Mouse (Mus musculus): Measurements from ENCODE around the gene Agap2. TPM values are rescaled to one million over a fixed set of nuclear protein-coding genes. Genes with fewer than 3 reads are reported as not detected.
A peak's percentile ranks its signal among the peaks of the same experiment; 100 is the strongest.

Agap2 gene
- polyA plus RNA-seq, 1 experiment from 2014 or later = 0.05 TPM

DNA sequence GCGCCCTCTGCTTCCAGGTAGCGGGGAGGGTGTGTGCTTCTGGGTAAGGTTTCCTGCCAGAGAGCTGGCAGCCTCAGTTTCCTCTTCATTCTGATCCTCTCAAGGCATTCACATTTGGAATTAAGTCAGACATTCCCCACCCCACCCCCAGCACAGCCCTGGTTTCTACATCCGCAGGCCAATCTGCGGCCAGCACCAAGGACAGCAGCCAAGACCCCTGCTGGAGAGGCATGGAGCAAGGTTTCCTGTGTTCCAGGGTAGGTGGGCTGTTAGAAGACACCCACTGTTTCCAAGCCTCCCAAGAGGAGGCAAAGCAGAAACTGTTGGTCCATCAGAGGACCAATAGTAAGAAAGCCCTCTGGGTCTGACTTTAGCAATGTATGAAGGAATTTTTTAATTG is 20.4 kb upstream of the Agap2 start:
- Histone ChIP-seq H3K27ac (replicated peaks; ENCODE audit: low read depth, low read length) (no peak overlapping the region), H3K4me3 (ENCODE audit: low read depth, low read length) (no peak overlapping the region), H3K27me3 (ENCODE audit: control insufficient read depth, insufficient read depth, low read length) (peaks cover 27% of the 10 kb centered on the region), H3K9me3 (ENCODE audit: control insufficient read depth, low read length) (no peaks in the 10 kb centered on the region), H3K4me1 (ENCODE audit: control insufficient read depth, insufficient read depth, low read length) (peaks cover 14% of the 10 kb centered on the region), H3K9ac (ENCODE audit: low read length) (no peak overlapping the region), H3K36me3 (ENCODE audit: control insufficient read depth, insufficient read depth, low read length) (no peaks in the 10 kb centered on the region), H3K4me2 (ENCODE audit: low read depth, severe bottlenecking) (no peak overlapping the region)
- ATAC-seq (ENCODE audit: insufficient number of reproducible peaks, low FRiP score, low TSS enrichment, low read depth) = no peak
- 56% methylated on average over 4 of the region's 4 CpGs for WGBS
- peak; percentile 65 for DNase-seq (ENCODE audit: low spot score)

DNA sequence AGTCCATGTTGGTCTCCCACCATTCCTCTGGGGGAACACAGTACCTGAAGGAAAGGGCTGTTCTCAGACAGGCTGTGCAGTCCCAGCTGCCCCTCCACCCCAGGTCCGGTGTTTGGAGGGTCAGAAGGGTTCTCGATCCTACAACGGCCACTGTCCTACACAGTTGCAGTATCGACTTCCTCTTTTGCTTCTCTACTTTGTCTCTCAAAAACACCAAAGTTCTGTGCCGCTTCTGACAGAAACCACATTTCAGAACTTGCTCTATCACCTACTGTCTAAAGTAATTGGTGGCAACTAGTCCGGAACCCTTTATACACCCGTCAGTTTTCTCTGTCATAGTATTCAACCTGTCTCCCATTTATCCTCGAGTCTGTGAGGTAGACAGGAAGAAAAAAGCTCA is 19.7 kb upstream of the Agap2 start:
- H3K9ac ChIP-seq (ENCODE audit: low read length) = no peak overlapping the region
- 87% methylated on average over 8 of the region's 8 CpGs for WGBS
- ATAC-seq (ENCODE audit: insufficient number of reproducible peaks, low FRiP score, low TSS enrichment, low read depth) (no peak), DNase-seq (ENCODE audit: low spot score) (no peak)
- H3K4me2 ChIP-seq (ENCODE audit: low read depth, severe bottlenecking) = no peak overlapping the region
- peaks cover 15% of the 10 kb centered on the region for H3K4me1 ChIP-seq (ENCODE audit: control insufficient read depth, insufficient read depth, low read length)
- no peak overlapping the region for H3K4me3 ChIP-seq (ENCODE audit: low read depth, low read length)
- no peaks in the 10 kb centered on the region for H3K9me3 ChIP-seq (ENCODE audit: control insufficient read depth, low read length)
- no peaks in the 10 kb centered on the region for H3K36me3 ChIP-seq (ENCODE audit: control insufficient read depth, insufficient read depth, low read length)
- no peak overlapping the region for H3K27ac ChIP-seq (replicated peaks; ENCODE audit: low read depth, low read length)
- peaks cover 25% of the 10 kb centered on the region for H3K27me3 ChIP-seq (ENCODE audit: control insufficient read depth, insufficient read depth, low read length)

DNA sequence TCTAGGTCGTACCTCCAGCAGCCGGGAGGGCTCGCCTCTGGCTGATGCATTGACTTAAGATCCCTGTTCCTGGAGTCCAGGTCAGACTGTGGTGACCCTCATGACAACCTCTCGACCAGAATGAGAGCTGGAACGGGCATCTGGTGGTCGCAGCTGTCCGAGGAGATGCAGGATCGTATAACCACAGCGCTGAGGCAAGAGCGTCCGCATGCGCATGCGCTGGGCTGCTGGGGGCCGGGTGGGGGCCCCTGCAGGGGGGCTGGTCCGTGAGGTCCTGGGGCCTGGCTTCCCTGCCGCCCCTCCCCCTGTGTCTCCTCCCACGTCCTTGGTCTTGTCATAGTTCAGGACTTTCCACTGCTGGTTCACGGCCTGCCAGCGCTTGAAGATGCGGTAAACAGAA is 18.6 kb upstream of the Agap2 start:
- H3K4me1 ChIP-seq (ENCODE audit: control insufficient read depth, insufficient read depth, low read length) = peaks cover 14% of the 10 kb centered on the region
- no peak overlapping the region for H3K4me2 ChIP-seq (ENCODE audit: low read depth, severe bottlenecking)
- 83% methylated on average over 20 of the region's 20 CpGs for WGBS
- no peak overlapping the region for H3K4me3 ChIP-seq (ENCODE audit: low read depth, low read length)
- H3K9me3 ChIP-seq (ENCODE audit: control insufficient read depth, low read length) = no peaks in the 10 kb centered on the region
- ATAC-seq (ENCODE audit: insufficient number of reproducible peaks, low FRiP score, low TSS enrichment, low read depth) = no peak
- H3K27ac ChIP-seq (replicated peaks; ENCODE audit: low read depth, low read length) = no peak overlapping the region
- no peak for DNase-seq (ENCODE audit: low spot score)
- no peak overlapping the region for H3K9ac ChIP-seq (ENCODE audit: low read length)
- H3K27me3 ChIP-seq (ENCODE audit: control insufficient read depth, insufficient read depth, low read length) = peaks cover 20% of the 10 kb centered on the region
- no peaks in the 10 kb centered on the region for H3K36me3 ChIP-seq (ENCODE audit: control insufficient read depth, insufficient read depth, low read length)

- no peaks in the 10 kb centered on the region for H3K36me3 ChIP-seq (ENCODE audit: control insufficient read depth, insufficient read depth, low read length)
- H3K4me1 ChIP-seq (ENCODE audit: control insufficient read depth, insufficient read depth, low read length) = peaks cover 14% of the 10 kb centered on the region
- H3K9me3 ChIP-seq (ENCODE audit: control insufficient read depth, low read length) = no peaks in the 10 kb centered on the region
- H3K27me3 ChIP-seq (ENCODE audit: control insufficient read depth, insufficient read depth, low read length) = peaks cover 21% of the 10 kb centered on the region
- peak overlapping the region; percentile 77; the same call in 1 of the 2 replicates for H3K4me3 ChIP-seq (ENCODE audit: low read depth, low read length)
- H3K27ac ChIP-seq (replicated peaks; ENCODE audit: low read depth, low read length) = no peak overlapping the region
- ATAC-seq (ENCODE audit: insufficient number of reproducible peaks, low FRiP score, low TSS enrichment, low read depth) (no peak), DNase-seq (ENCODE audit: low spot score) (peak; percentile 90)
- WGBS = under 1% methylated on average over 9 of the region's 9 CpGs
- H3K9ac ChIP-seq (ENCODE audit: low read length) = no peak overlapping the region
- peak overlapping the region; percentile 96 for H3K4me2 ChIP-seq (ENCODE audit: low read depth, severe bottlenecking)
Observed at GRCm38 (mm10) chr10:127058161-127058560, 16.9 kb upstream of the Agap2 start.

GRCm38 (mm10) chr10:127058708-127059107 is 16.4 kb upstream of the Agap2 start:
- WGBS = 11% methylated on average over 8 of the region's 8 CpGs
- Histone ChIP-seq H3K27me3 (ENCODE audit: control insufficient read depth, insufficient read depth, low read length) (peaks cover 21% of the 10 kb centered on the region), H3K27ac (replicated peaks; ENCODE audit: low read depth, low read length) (no peak overlapping the region)

DNA sequence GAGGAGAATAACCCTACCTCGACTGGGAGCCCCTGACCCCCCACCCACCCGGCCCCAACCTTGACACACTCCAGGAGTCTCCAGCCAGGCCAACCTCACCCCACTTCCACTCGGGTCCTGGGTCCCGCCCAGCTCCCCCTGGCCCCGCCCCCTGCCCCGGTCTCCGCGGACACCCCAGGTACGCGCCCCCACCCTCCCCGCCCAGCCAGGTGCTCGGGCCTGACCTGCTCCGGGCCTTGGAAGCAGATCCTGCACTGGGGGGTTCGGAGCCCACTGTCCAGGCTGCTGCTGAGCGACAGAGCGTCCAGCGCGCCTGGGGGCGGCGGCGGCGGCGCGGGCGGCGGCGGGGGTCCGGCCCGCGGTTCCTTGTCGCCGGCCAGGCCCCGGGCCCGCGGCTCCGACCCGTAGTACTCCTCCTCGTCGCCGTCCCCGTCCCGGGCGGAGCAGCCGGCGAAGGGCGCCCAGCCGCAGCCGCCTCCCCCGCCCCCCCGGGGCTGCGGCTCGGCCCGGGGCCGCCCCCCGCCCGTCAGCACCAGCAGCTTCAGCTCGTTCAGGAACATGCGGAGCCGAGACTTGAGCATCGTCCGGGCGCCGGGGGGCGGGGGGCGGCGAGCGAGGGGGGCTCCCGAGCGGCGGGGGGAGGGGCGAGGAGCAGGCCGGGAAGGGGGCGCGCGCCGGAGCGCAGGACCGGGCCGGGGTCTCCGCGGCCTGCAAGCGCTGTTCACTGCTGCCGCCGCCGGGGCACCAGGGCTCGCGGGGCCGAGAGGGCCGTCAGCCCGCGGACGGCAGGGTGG is 15.7 kb upstream of the Agap2 start:
- Histone ChIP-seq H3K9me3 (ENCODE audit: control insufficient read depth, low read length) (no peaks in the 10 kb centered on the region), H3K4me3 (ENCODE audit: low read depth, low read length) (peak overlapping the region; percentile 77), H3K27ac (replicated peaks; ENCODE audit: low read depth, low read length) (no peak overlapping the region), H3K4me2 (ENCODE audit: low read depth, severe bottlenecking) (peak overlapping the region; percentile 96), H3K36me3 (ENCODE audit: control insufficient read depth, insufficient read depth, low read length) (no peaks in the 10 kb centered on the region), H3K4me1 (ENCODE audit: control insufficient read depth, insufficient read depth, low read length) (peaks cover 14% of the 10 kb centered on the region), H3K27me3 (ENCODE audit: control insufficient read depth, insufficient read depth, low read length) (peaks cover 21% of the 10 kb centered on the region), H3K9ac (ENCODE audit: low read length) (peak overlapping the region; percentile 70)
- WGBS = 1% methylated on average over 40 of the region's 92 CpGs
- no peak for ATAC-seq (ENCODE audit: insufficient number of reproducible peaks, low FRiP score, low TSS enrichment, low read depth)
- peak; percentile 49 for DNase-seq (ENCODE audit: low spot score)

More at GRCm38 (mm10) chr10:127058708-127059107, 16.4 kb upstream of the Agap2 start:
- no peak for ATAC-seq (ENCODE audit: insufficient number of reproducible peaks, low FRiP score, low TSS enrichment, low read depth)
- no peak overlapping the region for H3K9ac ChIP-seq (ENCODE audit: low read length)
- H3K4me3 ChIP-seq (ENCODE audit: low read depth, low read length) = peak overlapping the region; percentile 77
- no peaks in the 10 kb centered on the region for H3K9me3 ChIP-seq (ENCODE audit: control insufficient read depth, low read length)
- peak overlapping the region; percentile 96 for H3K4me2 ChIP-seq (ENCODE audit: low read depth, severe bottlenecking)
- no peak for DNase-seq (ENCODE audit: low spot score)
- H3K36me3 ChIP-seq (ENCODE audit: control insufficient read depth, insufficient read depth, low read length) = no peaks in the 10 kb centered on the region
- H3K4me1 ChIP-seq (ENCODE audit: control insufficient read depth, insufficient read depth, low read length) = peaks cover 14% of the 10 kb centered on the region

DNA sequence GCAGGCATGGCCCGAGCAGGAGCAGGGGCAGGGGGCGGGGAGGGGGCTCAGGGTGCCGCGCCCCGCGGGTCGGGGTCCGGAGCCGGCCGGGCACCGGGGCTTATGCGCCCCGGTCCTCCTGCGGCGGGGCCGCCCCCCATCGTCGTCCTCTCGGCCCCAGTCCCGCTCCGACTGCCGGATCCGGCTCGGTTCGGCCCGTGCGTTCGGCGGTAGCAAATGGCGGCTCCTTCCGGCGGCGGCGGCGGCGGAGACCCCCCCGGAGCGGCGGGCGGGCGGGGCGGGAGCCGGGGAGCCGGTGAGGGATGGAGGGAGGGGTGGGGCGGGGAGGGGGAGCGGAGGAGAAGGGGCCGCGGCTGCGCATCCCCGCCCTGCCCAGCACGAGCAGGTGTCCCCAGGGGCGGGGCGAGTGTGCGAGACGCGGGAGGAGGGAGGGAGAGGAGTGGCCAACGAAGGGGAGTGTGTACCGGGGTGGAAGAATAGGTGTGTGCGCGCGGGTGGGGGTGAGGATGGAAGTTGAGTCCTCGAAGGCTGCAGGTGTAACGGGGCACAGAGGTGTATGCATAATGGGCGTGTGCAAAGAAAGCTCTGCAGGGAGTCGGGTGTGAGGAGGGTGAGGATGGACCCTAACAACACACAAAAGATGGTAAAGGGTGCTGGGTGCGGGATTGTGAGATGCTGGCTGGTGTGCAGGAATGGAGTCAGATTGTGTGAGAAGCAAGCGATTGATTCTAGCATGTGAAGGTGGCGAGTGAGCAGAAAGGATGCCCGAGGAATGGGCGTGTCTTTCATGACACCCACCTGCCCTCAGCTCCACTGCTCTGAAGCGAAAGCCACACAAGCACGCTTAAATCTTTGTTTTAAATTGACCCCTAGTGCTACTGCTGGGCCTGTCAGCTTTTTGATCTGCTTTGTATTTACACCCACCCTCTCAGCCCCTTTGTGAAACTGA is 14.8 kb upstream of the Agap2 start, which contains the start of gene March9:
March9 (minus strand) TSS at position 217 of the 949 bp plus-strand sequence.
- peak within 1 kb of the TSS; percentile 70 for H3K9ac ChIP-seq (ENCODE audit: low read length)
- H3K4me2 ChIP-seq (ENCODE audit: low read depth, severe bottlenecking) = peak within 1 kb of the TSS; percentile 96
- under 1% methylated on average over 55 of the region's 72 CpGs for WGBS
- peaks cover 6% of the 10 kb centered on the region for H3K36me3 ChIP-seq (ENCODE audit: control insufficient read depth, insufficient read depth, low read length)
- peak within 1 kb of the TSS; percentile 77 for H3K4me3 ChIP-seq (ENCODE audit: low read depth, low read length)
- H3K9me3 ChIP-seq (ENCODE audit: control insufficient read depth, low read length) = no peaks in the 10 kb centered on the region
- peaks cover 17% of the 10 kb centered on the region for H3K4me1 ChIP-seq (ENCODE audit: control insufficient read depth, insufficient read depth, low read length)
- H3K27me3 ChIP-seq (ENCODE audit: control insufficient read depth, insufficient read depth, low read length) = peaks cover 21% of the 10 kb centered on the region
- H3K27ac ChIP-seq (replicated peaks; ENCODE audit: low read depth, low read length) = no peak within 1 kb of the TSS
- 0 out of 2 replicates have a peak, but pooled peaks have one; percentile 23 for ATAC-seq (ENCODE audit: insufficient number of reproducible peaks, low FRiP score, low TSS enrichment, low read depth)
- DNase-seq (ENCODE audit: low spot score) = peak; percentile 76

DNA sequence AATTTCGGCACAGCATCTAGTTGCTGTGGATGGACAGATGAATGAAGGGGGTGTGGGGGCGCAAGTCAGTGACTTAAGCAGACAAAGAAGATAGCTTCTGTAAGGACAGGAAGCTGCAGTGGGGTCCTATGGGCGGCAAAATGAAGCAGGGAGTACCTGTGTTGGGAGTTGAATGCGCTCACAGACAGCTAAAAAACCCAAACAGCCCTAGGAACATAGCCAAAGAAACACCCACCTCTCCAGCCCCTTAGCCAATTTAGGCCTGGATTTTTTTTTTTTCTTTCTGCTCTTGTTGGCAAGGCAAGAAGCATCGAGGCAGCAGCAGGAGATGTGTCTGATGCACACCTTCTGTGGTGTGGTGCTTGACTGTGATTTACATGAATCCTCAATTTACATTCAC is 14.0 kb upstream of the Agap2 start:
- ATAC-seq (ENCODE audit: insufficient number of reproducible peaks, low FRiP score, low TSS enrichment, low read depth) (no peak), DNase-seq (ENCODE audit: low spot score) (no peak)
- Histone ChIP-seq H3K9ac (ENCODE audit: low read length) (no peak overlapping the region), H3K4me1 (ENCODE audit: control insufficient read depth, insufficient read depth, low read length) (peaks cover 17% of the 10 kb centered on the region), H3K4me2 (ENCODE audit: low read depth, severe bottlenecking) (no peak overlapping the region), H3K36me3 (ENCODE audit: control insufficient read depth, insufficient read depth, low read length) (peaks cover 14% of the 10 kb centered on the region), H3K4me3 (ENCODE audit: low read depth, low read length) (no peak overlapping the region), H3K27ac (replicated peaks; ENCODE audit: low read depth, low read length) (no peak overlapping the region), H3K27me3 (ENCODE audit: control insufficient read depth, insufficient read depth, low read length) (peaks cover 21% of the 10 kb centered on the region), H3K9me3 (ENCODE audit: control insufficient read depth, low read length) (no peaks in the 10 kb centered on the region)
- WGBS = 41% methylated on average over 5 of the region's 5 CpGs
